Mouse (Mus musculus) gastrocnemius, adult 18-20 months (tissue): ENCODE measurements at regions not wholly inside any gene's neighbourhood (a gene's known extent, or its start where the extent isn't known, plus 50 kb on each side); places are given as distances from the start of the nearest gene placed in this dataset.

ENCODE experiments used
- DNase-seq: peaks from one replicate; pipeline ENCODE4 v3.0.0; 2021; ENCODE audit warnings: low spot score

DNA sequence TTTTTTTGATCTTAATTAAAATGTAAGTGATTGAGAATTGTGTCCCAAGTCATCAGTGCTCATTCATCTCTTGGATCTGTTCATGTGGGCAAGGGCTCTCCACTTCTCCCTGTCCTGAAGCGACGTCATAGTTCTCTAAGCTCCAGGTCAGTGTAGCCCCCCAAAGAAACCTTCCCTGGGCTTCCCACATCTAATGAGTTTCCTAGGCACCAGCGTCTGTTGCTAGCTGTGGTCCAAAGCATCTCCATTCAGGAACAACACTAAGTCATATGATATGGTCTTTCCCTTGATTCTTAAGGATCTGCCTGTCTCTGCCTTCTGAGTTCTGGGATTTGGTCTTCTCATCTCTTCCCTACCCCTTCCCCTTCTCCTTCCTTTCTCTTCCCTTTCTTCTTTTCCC, 66.3 kb upstream of the Sox4 start:
- DNase-seq: no peak

DNA sequence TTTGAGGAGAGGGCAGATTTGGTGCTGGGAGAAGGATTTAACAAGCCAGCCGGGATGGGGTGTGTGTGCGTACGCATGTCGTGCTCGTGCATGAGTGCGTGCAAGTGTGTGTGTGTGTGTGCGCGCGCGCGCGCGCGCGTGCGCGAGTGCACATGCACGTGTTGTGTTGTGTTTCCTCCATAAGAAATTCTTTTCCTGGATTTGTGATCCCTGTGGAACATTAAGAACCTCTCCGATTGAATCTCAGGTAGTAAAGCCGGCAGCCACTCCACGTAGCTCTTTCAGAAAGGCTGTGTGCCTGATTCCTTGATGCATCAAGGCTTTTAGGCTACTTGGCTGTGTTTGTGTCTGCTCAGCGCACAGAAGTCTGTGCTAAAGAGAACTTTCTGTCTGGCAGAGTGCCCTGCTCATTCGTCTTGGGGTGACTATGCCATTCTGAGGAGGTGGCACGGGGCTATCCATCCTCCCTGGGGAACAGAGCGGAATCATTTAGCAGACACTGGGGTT, 62.7 kb upstream of the Sox4 start:
- DNase-seq: no peak

DNA sequence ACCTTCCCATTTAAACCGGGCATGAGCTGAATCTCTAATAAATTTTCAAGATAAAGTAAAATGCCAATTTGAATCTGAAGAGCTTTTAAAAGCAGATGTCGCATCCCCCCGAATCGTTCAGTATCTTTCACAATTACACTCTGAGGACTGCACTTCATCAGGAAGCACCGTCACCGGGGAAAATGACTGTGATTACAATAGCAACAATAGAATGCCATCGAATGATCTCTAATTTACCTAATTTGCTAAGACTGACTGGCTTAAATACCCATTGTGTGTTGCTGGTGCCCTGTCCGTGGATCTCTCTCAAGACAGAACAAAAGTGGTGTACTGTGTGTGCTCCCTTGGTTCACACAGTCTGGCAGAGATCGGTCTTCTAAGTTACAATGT, 62.1 kb upstream of the Sox4 start:
- no peak for DNase-seq

DNA sequence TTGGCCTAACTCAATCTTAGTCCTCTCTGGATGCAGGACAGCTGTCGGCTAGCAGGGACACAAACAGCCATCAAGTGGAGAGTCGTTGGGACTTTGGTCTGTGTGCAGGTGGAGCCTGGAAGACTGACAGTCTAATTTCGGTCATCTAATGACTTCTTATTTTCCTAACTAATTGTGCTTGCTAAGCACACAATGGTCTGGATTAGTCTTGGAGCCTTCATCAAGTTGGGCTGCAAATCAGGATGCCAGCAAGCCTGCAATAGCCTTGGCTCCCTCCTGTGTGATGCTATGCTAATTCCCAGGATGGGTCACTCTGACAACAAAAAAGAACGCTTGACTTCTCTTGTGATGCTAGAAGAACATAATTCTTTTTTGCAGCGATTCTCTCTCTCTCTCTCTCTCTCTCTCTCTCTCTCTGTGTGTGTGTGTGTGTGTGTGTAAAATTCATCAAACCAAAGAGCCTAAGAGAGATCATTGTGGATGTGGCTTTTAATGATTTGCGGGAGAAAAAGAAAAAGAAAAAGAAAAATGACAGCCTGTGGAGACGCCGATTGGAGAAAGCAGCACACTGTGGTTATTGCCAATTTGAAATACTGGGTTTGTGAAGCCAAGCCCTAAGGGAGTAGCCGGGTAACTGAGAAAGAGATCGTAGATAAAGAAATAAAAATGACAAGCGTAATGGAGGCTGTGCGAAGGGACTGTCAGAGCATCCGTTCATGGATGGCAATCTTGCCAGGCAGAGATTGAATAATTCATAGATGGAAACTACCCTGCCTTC, 61.5 kb upstream of the Sox4 start:
- DNase-seq: no peak

DNA sequence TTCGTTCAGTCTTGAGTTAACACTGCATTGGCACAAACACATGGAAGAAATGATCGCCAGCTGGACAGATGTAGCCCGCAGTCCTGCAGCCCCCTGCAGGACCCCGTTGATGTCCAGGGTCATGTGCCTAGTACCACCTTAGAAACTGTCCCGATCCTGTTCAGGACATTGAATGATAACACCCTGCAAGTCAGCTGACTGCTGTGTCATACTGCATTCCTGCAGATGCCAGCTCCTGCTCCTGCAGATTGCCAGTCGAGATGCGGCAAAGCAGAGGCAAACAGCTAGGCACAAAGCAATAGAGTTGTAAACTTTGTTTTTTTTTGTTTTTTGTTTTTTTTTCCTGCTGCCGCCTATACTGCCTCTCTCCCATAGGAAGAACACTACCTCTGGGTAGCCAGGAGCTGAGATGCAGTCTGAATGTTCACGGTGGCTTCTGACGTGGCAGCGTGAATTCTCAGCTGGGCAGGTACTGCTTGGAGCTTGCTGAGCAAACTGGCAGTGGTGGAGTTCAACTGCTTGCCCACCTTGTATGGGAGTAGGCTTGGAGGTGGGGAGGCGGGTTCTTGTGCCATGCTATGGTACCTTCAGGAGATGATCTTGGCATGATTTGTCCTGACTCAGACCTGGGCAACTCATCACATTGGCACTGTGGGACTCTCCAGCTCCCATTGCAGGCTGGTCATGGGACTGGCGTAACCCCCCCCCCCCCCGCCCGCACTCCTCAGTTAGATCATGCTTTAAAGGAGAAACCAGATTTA, 60.7 kb upstream of the Sox4 start:
- DNase-seq: peak; percentile 39

DNA sequence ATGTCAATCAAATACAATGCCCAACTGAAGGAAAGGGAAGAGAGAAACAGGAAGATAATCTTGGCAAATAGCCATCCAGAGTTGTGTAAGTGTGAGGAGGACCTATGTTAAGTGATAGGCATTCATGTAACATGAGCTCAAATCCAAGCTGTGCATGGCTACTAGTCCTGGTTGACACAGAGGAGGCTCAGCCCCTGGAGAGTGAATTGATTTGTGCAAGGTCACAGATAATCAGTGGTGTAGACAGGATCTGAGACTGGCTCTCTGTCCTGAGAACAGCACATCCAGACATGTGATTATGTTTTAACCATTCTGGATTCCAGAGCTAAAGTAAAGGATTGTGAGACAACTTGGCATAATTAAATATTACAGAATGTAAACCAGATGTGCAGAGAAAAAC, 53.0 kb upstream of the Sox4 start:
- no peak for DNase-seq
